ENCODE assay signal across 8 mouse cellular contexts in the genomic region with DNA sequence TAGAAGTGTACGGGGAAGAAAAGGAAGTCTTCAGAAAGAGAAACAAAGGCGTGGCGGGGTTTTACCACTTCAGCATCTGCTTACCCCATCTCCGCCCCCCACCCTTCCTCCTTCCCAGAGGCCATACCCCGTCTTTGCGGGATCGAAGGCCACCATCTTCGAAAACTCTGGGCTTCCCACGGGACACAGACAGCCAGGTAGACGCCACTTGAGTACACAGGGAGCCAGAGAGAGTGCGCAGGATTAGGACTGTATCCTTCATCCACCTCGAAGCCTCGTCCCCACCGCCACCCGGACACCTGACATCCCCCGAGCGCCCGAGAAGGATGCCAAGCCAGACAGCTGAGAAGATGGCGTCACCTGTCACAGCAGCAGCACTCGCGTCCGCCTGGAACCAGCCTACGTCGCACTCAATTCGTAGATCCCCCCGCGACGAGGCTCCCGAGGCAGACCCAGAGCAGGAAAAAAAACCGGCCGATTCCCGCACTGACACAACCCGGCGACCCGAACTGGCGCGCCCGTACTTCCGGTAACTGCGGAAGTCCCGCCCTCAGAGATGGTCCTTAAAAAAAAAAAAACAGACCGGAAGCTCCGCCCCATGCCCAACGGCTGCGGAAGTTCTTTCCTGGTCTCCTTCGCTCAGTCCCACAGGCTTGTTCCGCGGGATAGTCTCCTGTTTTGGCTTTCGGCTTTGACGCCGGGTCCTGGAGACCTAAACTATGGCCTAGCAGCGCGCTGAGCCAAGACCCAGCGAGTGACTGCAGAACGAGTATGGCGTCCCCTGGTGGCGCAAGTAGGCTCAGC. TPM values are rescaled to one million over a fixed set of nuclear protein-coding genes. Genes with fewer than 3 reads are reported as not detected.
DNase-seq lines count a peak whose midpoint lies in the region; ATAC-seq and TF ChIP-seq lines count a peak whose summit lies in the region.

No protein-coding gene starts in this region.

- H3K4me2 ChIP-seq in heart, embryonic 11.5 days: peak overlapping the region; percentile 84
- H3K4me2 ChIP-seq in kidney, embryonic 16.5 days (replicated peaks; ENCODE audit: low read depth, low read length): peak overlapping the region; percentile 85
- H3K4me2 ChIP-seq in myocyte (ENCODE audit: low read depth): peak overlapping the region; percentile 71

- peaks cover 22% of the 10 kb centered on the region for H3K4me1 ChIP-seq in bone marrow macrophage, adult 2 months (ENCODE audit: control insufficient read depth, insufficient read depth, low read length)
- H3K4me1 ChIP-seq in embryonic fibroblast, embryonic 13.5 days (ENCODE audit: control insufficient read depth, insufficient read depth, low read length): no peaks in the 10 kb centered on the region; the same call in 1 of the 2 replicates
- 0 out of 2 replicates have a peak, but pooled peaks cover 8% of the 10 kb centered on the region for H3K4me1 ChIP-seq in heart, embryonic 11.5 days (ENCODE audit: control insufficient read depth, insufficient read depth, low read length)
- peaks cover 8% of the 10 kb centered on the region for H3K4me1 ChIP-seq in kidney, embryonic 16.5 days (ENCODE audit: insufficient read depth, low read length)
- peaks cover 6% of the 10 kb centered on the region; the same call in 1 of the 2 replicates for H3K4me1 ChIP-seq in liver, adult 2 months (ENCODE audit: control insufficient read depth, insufficient read depth, low read length)

- TF ChIP-seq POLR2A in bone marrow macrophage, adult 2 months (IDR thresholded peaks at IDR 0.05; ENCODE audit: borderline replicate concordance, low read depth, low read length): no peak
- TF ChIP-seq POLR2A in embryonic fibroblast, embryonic 13.5 days (IDR thresholded peaks at IDR 0.05; ENCODE audit: low read depth, low read length): peak; percentile 93
- TF ChIP-seq POLR2A in liver, adult 2 months (IDR thresholded peaks at IDR 0.05; ENCODE audit: extremely low read depth, insufficient read depth, low read length): peak; percentile 61
- TF ChIP-seq POLR2A in myocyte (IDR thresholded peaks at IDR 0.05; ENCODE audit: insufficient read length, low read depth): peak; percentile 70

- no peaks in the 10 kb centered on the region for H3K27me3 ChIP-seq in heart, embryonic 11.5 days (ENCODE audit: control insufficient read depth, insufficient read depth, low read length)
- no peaks in the 10 kb centered on the region for H3K27me3 ChIP-seq in kidney, embryonic 16.5 days (ENCODE audit: insufficient read depth, low read length)
- H3K27me3 ChIP-seq in liver, adult 2 months (ENCODE audit: control insufficient read depth, insufficient read depth, low read length): no peaks in the 10 kb centered on the region
- no peaks in the 10 kb centered on the region for H3K27me3 ChIP-seq in myocyte (ENCODE audit: control insufficient read depth, insufficient read depth, insufficient read length)
- H3K27me3 ChIP-seq in splenic B cell, adult 2 months (ENCODE audit: control insufficient read depth, insufficient read depth, low read length, poor library complexity, severe bottlenecking): no peaks in the 10 kb centered on the region

- no peaks in the 10 kb centered on the region for H3K9me3 ChIP-seq in heart, embryonic 11.5 days (replicated peaks; ENCODE audit: control insufficient read depth, low read length)
- no peaks in the 10 kb centered on the region for H3K9me3 ChIP-seq in kidney, embryonic 16.5 days (ENCODE audit: low read length)

- WGBS in heart, embryonic 11.5 days (ENCODE audit: insufficient replicate concordance): under 1% methylated on average over 57 of the region's 57 CpGs
- WGBS in kidney, embryonic 16.5 days: under 1% methylated on average over 57 of the region's 57 CpGs
- WGBS in liver, adult 2 months: under 1% methylated on average over 57 of the region's 57 CpGs

- H3K9ac ChIP-seq in heart, embryonic 11.5 days (ENCODE audit: low read depth, low read length): peak overlapping the region; percentile 88
- peak overlapping the region; percentile 80 for H3K9ac ChIP-seq in kidney, embryonic 16.5 days (replicated peaks; ENCODE audit: low read length)
- peak overlapping the region; percentile 94 for H3K9ac ChIP-seq in liver, adult 2 months (ENCODE audit: low read depth, low read length)

- H3K79me2 ChIP-seq in liver, adult 2 months (ENCODE audit: control insufficient read depth, insufficient read depth, low read length): peaks cover 7% of the 10 kb centered on the region; the same call in 1 of the 2 replicates
- H3K79me2 ChIP-seq in myocyte (ENCODE audit: control insufficient read depth, insufficient read depth): peaks cover 50% of the 10 kb centered on the region

- H3K4me3 ChIP-seq in bone marrow macrophage, adult 2 months (ENCODE audit: insufficient read depth, low read length): peak overlapping the region; percentile 72
- peak overlapping the region; percentile 66 for H3K4me3 ChIP-seq in embryonic fibroblast, embryonic 13.5 days (ENCODE audit: insufficient read depth, low read length)
- peak overlapping the region; percentile 91 for H3K4me3 ChIP-seq in heart, embryonic 11.5 days (ENCODE audit: low read depth, low read length)
- peak overlapping the region; percentile 84 for H3K4me3 ChIP-seq in kidney, embryonic 16.5 days (ENCODE audit: low read length)
- peak overlapping the region; percentile 79 for H3K4me3 ChIP-seq in liver, adult 2 months (ENCODE audit: insufficient read depth, low read depth, low read length)
- H3K4me3 ChIP-seq in myocyte: peak overlapping the region; percentile 99

- H3K27ac ChIP-seq in bone marrow macrophage, adult 2 months (ENCODE audit: insufficient read depth, low read depth, low read length): peak overlapping the region; percentile 89
- H3K27ac ChIP-seq in embryonic fibroblast, embryonic 13.5 days (ENCODE audit: insufficient read depth, low read length): peak overlapping the region; percentile 79
- peak overlapping the region; percentile 95 for H3K27ac ChIP-seq in heart, embryonic 11.5 days (ENCODE audit: low read depth, low read length)
- peak overlapping the region; percentile 95 for H3K27ac ChIP-seq in kidney, embryonic 16.5 days (ENCODE audit: low read length)
- peak overlapping the region; percentile 93 for H3K27ac ChIP-seq in liver, adult 2 months (replicated peaks; ENCODE audit: insufficient read depth, low read depth, low read length)

- peak; percentile 86 for ATAC-seq in heart, embryonic 11.5 days (replicated peaks; ENCODE audit: insufficient number of reproducible peaks, low FRiP score, low TSS enrichment)
- peak; percentile 96 for ATAC-seq in kidney, embryonic 16.5 days (ENCODE audit: low FRiP score, low TSS enrichment)

- DNase-seq in A20 (ENCODE audit: low read depth, low spot score): peak; percentile 94
- DNase-seq in liver, adult 2 months (ENCODE audit: extremely low read depth, low read depth, low spot score): peak; percentile 91
- DNase-seq in splenic B cell, adult 2 months (ENCODE audit: low read depth, low spot score): peak; percentile 88

- no peaks in the 10 kb centered on the region for H3K36me3 ChIP-seq in heart, embryonic 11.5 days (ENCODE audit: control insufficient read depth, insufficient read depth, low read length)
- 0 out of 2 replicates have a peak, but pooled peaks cover 6% of the 10 kb centered on the region for H3K36me3 ChIP-seq in kidney, embryonic 16.5 days (ENCODE audit: insufficient read depth, low read length)
- H3K36me3 ChIP-seq in liver, adult 2 months (ENCODE audit: control insufficient read depth, insufficient read depth, low read length): no peaks in the 10 kb centered on the region
- H3K36me3 ChIP-seq in myocyte (ENCODE audit: control insufficient read depth, insufficient read depth): no peaks in the 10 kb centered on the region
- H3K36me3 ChIP-seq in splenic B cell, adult 2 months (ENCODE audit: control insufficient read depth, insufficient read depth, low read length, poor library complexity, severe bottlenecking): no peaks in the 10 kb centered on the region; the same call in 1 of the 2 replicates

- H3ac ChIP-seq in myocyte (ENCODE audit: control insufficient read depth, insufficient read length): peak overlapping the region; percentile 19

- peak; percentile 76; the same call in 1 of the 2 replicates for TF ChIP-seq CTCF in bone marrow macrophage, adult 2 months (IDR thresholded peaks at IDR 0.05; ENCODE audit: low read depth, low read length)
- peak; percentile 88 for TF ChIP-seq CTCF in embryonic fibroblast, embryonic 13.5 days (IDR thresholded peaks at IDR 0.05; ENCODE audit: borderline replicate concordance, insufficient read depth, low read length)
- peak; percentile 100 for TF ChIP-seq CTCF in liver, adult 2 months (IDR thresholded peaks at IDR 0.05; ENCODE audit: low read depth, low read length)

TF ChIP-seq in myocyte, 11 proteins besides CTCF, POLR2A, EP300 and RAD21 (continues in another document):
- TF ChIP-seq USF1 (IDR thresholded peaks at IDR 0.05; ENCODE audit: low read depth) (no peak), SRF (IDR thresholded peaks at IDR 0.05; ENCODE audit: control insufficient read depth, insufficient read length, low read depth) (no peak), TCF12 (IDR thresholded peaks at IDR 0.05; ENCODE audit: insufficient read depth, poor library complexity, severe bottlenecking) (no peak), POLR2AphosphoS2 (IDR thresholded peaks at IDR 0.05; ENCODE audit: insufficient read length, low read depth) (peak; percentile 54), MAX (IDR thresholded peaks at IDR 0.05; ENCODE audit: low read depth) (no peak), TCF3 (IDR thresholded peaks at IDR 0.05; ENCODE audit: insufficient read length, low read depth) (no peak)

RNA-seq across cellular contexts. Expression of a gene that starts 1.0 kb away (rescaled TPM):
- 25.2 and 34.5 TPM in 2 replicates for polyA plus RNA-seq in bone marrow macrophage, adult 2 months (2012; ENCODE audit: insufficient read depth, insufficient read length, missing spikeins)
- 28.6 and 32.8 TPM in 2 replicates for polyA plus RNA-seq in embryonic fibroblast, embryonic 13.5 days (2011; ENCODE audit: insufficient read length, low read depth, missing spikeins)
- polyA plus RNA-seq in heart, embryonic 11.5 days (2014; fragmentation: Nextera tagmentation; extraction: Ambion mirVana): 19.6 and 25.5 TPM in 2 replicates
- polyA plus RNA-seq in kidney, embryonic 16.5 days (2015; fragmentation: Nextera tagmentation; extraction: Ambion mirVana): 21.0 and 21.6 TPM in 2 replicates
- 8.4 and 8.5 TPM in 2 replicates for total RNA-seq in liver, adult 2 months (2014; rRNA removed)
- 3.1 and 5.1 TPM in 2 replicates for polyA plus RNA-seq in liver, adult 2 months (2012; rRNA removed)
- polyA plus RNA-seq in myocyte (2012; fragmentation: generic; extraction: Trizol): 6.5 TPM

RNA-seq across cellular contexts. Expression of a gene that starts 14.6 kb away (rescaled TPM):
- polyA plus RNA-seq in bone marrow macrophage, adult 2 months (2012; ENCODE audit: insufficient read depth, insufficient read length, missing spikeins): 23.0 and 28.4 TPM in 2 replicates
- polyA plus RNA-seq in embryonic fibroblast, embryonic 13.5 days (2011; ENCODE audit: insufficient read length, low read depth, missing spikeins): 108 and 140 TPM in 2 replicates
- polyA plus RNA-seq in heart, embryonic 11.5 days (2014; fragmentation: Nextera tagmentation; extraction: Ambion mirVana): 65.1 and 76.7 TPM in 2 replicates
- 59.7 and 62.6 TPM in 2 replicates for polyA plus RNA-seq in kidney, embryonic 16.5 days (2015; fragmentation: Nextera tagmentation; extraction: Ambion mirVana)
- 164 and 228 TPM in 2 replicates for total RNA-seq in liver, adult 2 months (2014; rRNA removed)
- 52.6 and 56.8 TPM in 2 replicates for polyA plus RNA-seq in liver, adult 2 months (2012; rRNA removed)
- polyA plus RNA-seq in myocyte (2012; fragmentation: generic; extraction: Trizol): 23.6 TPM

Comparison
In these comparisons a context has a peak if more than half of its experiments do, and no peak if none do; other contexts are left out.
1. Peak in every context shown above with its lines: DNase-seq, ATAC-seq, H3K4me3 ChIP-seq and H3K27ac ChIP-seq.